Comparison of ENCODE assay signal across 13 mouse cellular contexts in the genomic region with DNA sequence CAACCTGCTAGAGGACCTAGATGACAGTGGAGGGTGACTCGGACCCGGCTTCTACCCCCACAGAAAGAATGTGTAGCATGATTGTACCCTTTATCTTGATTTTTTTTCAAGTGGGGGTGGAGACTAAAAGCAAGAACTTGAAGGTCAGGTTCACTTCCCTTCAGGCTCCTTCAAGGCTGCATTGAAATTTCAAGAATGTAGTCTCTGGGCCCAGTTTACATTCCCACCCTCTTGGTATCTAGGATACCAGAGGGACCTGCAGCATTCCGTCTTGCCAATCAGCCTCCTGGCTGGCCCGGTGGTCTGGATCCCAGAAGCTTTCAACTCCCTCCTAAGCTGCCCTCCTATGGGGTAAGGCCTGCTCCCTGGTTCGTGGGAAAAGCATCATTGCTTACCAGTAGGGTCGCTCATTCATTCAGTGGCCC. TPM values are rescaled to one million over a fixed set of nuclear protein-coding genes. Genes with fewer than 3 reads are reported as not detected.
DNase-seq lines count a peak whose midpoint lies in the region; ATAC-seq and TF ChIP-seq lines count a peak whose summit lies in the region.
"Had no signal": no experiment of that assay in that cellular context is flagged by ENCODE, and none has a peak within 500 bp of the region (broad histone marks: within the 10 kb centered on the region; RNA-seq: fewer than 3 reads in every experiment).

No protein-coding gene starts in this region.

- TF ChIP-seq POLR2A in testis, adult 2 months (IDR thresholded peaks at IDR 0.05; ENCODE audit: control insufficient read depth, low read depth, low read length), result no peak

- 21% methylated on average over 6 of the region's 6 CpGs for WGBS in heart, embryonic 13.5 days
- WGBS in heart, embryonic 11.5 days (ENCODE audit: insufficient replicate concordance), result 23% methylated on average over 6 of the region's 6 CpGs
- WGBS in limb, embryonic 13.5 days, result 52% methylated on average over 6 of the region's 6 CpGs

- ATAC-seq in heart, embryonic 13.5 days (ENCODE audit: extremely low read depth, insufficient number of reproducible peaks, low FRiP score, low TSS enrichment), result no peak
- no peak for ATAC-seq in heart, embryonic 11.5 days (replicated peaks; ENCODE audit: insufficient number of reproducible peaks, low FRiP score, low TSS enrichment)
- peak; percentile 32; the same call in 1 of the 2 replicates for ATAC-seq in limb, embryonic 13.5 days (ENCODE audit: low FRiP score, low read depth)
- ATAC-seq: intestine, embryonic 15.5 days; liver, embryonic 12.5 days had no signal

- intact Hi-C loops in left cerebral cortex, postnatal 4 days (cut with DNase I), result no loop called here

- TF ChIP-seq CTCF in testis, adult 2 months (IDR thresholded peaks at IDR 0.05; ENCODE audit: control insufficient read depth, insufficient read depth, insufficient replicate concordance, low read depth, low read length), result no peak

- H3K27ac ChIP-seq in heart, embryonic 13.5 days (replicated peaks), result 0 out of 2 replicates have a peak overlapping the region, but pooled peaks have one; percentile 6
- no peak overlapping the region for H3K27ac ChIP-seq in heart, embryonic 11.5 days (ENCODE audit: low read depth, low read length)
- peak overlapping the region; percentile 33; the same call in 1 of the 2 replicates for H3K27ac ChIP-seq in testis, adult 2 months (ENCODE audit: control insufficient read depth, insufficient read depth, low read depth, low read length)
- no peak overlapping the region for H3K27ac ChIP-seq in limb, embryonic 13.5 days
- H3K27ac ChIP-seq: intestine, embryonic 15.5 days; liver, embryonic 12.5 days had no signal

- DNase-seq in testis, postnatal 14 days (ENCODE audit: low spot score), result no peak
- no peak for DNase-seq in urinary bladder, adult 18-20 months (ENCODE audit: low spot score in 2 of 2)
- DNase-seq in left cerebral cortex, postnatal 4 days, result no peak
- DNase-seq in adrenal gland, postnatal 4 days (ENCODE audit: low spot score in 2 of 2), result no peak
- DNase-seq: B cell, adult 2 months; cerebellum, postnatal 14 days; gastrocnemius, postnatal 36 days had no signal

- no peaks in the 10 kb centered on the region for H3K9me3 ChIP-seq in heart, embryonic 13.5 days
- H3K9me3 ChIP-seq in heart, embryonic 11.5 days (replicated peaks; ENCODE audit: control insufficient read depth, low read length), result no peaks in the 10 kb centered on the region
- no peaks in the 10 kb centered on the region for H3K9me3 ChIP-seq in limb, embryonic 13.5 days
- H3K9me3 ChIP-seq: intestine, embryonic 15.5 days; liver, embryonic 12.5 days had no signal

- no peaks in the 10 kb centered on the region for H3K27me3 ChIP-seq in heart, embryonic 13.5 days (replicated peaks)
- H3K27me3 ChIP-seq in heart, embryonic 11.5 days (ENCODE audit: control insufficient read depth, insufficient read depth, low read length), result no peaks in the 10 kb centered on the region
- H3K27me3 ChIP-seq in testis, adult 2 months (ENCODE audit: control insufficient read depth, insufficient read depth, low read length), result no peaks in the 10 kb centered on the region
- no peaks in the 10 kb centered on the region for H3K27me3 ChIP-seq in limb, embryonic 13.5 days
- H3K27me3 ChIP-seq: intestine, embryonic 15.5 days; liver, embryonic 12.5 days had no signal

- peaks cover 36% of the 10 kb centered on the region for H3K4me1 ChIP-seq in heart, embryonic 13.5 days
- H3K4me1 ChIP-seq in heart, embryonic 11.5 days (ENCODE audit: control insufficient read depth, insufficient read depth, low read length), result peaks cover 12% of the 10 kb centered on the region
- H3K4me1 ChIP-seq in testis, adult 2 months (ENCODE audit: control insufficient read depth, insufficient read depth, low read length), result peaks cover 4% of the 10 kb centered on the region
- peaks cover 9% of the 10 kb centered on the region; the same call in 1 of the 2 replicates for H3K4me1 ChIP-seq in limb, embryonic 13.5 days

- H3K36me3 ChIP-seq in heart, embryonic 13.5 days, result no peaks in the 10 kb centered on the region
- H3K36me3 ChIP-seq in heart, embryonic 11.5 days (ENCODE audit: control insufficient read depth, insufficient read depth, low read length), result no peaks in the 10 kb centered on the region
- no peaks in the 10 kb centered on the region for H3K36me3 ChIP-seq in testis, adult 2 months (ENCODE audit: control insufficient read depth, insufficient read depth, low read length)
- H3K36me3 ChIP-seq in limb, embryonic 13.5 days, result no peaks in the 10 kb centered on the region
- H3K36me3 ChIP-seq: intestine, embryonic 15.5 days; liver, embryonic 12.5 days had no signal

- no peak overlapping the region for H3K4me3 ChIP-seq in heart, embryonic 13.5 days
- H3K4me3 ChIP-seq in heart, embryonic 11.5 days (ENCODE audit: low read depth, low read length), result no peak overlapping the region
- no peak overlapping the region for H3K4me3 ChIP-seq in testis, adult 2 months (ENCODE audit: control insufficient read depth, low read depth, low read length)
- no peak overlapping the region for H3K4me3 ChIP-seq in limb, embryonic 13.5 days
- H3K4me3 ChIP-seq: intestine, embryonic 15.5 days; liver, embryonic 12.5 days had no signal

- H3K9ac ChIP-seq in heart, embryonic 13.5 days, result no peak overlapping the region
- H3K9ac ChIP-seq in heart, embryonic 11.5 days (ENCODE audit: low read depth, low read length), result no peak overlapping the region
- H3K9ac ChIP-seq in limb, embryonic 13.5 days, result no peak overlapping the region
- H3K9ac ChIP-seq: intestine, embryonic 15.5 days; liver, embryonic 12.5 days had no signal

- no peak overlapping the region for H3K4me2 ChIP-seq in heart, embryonic 13.5 days
- H3K4me2 ChIP-seq in heart, embryonic 11.5 days, result no peak overlapping the region
- H3K4me2 ChIP-seq in limb, embryonic 13.5 days (replicated peaks), result no peak overlapping the region
- H3K4me2 ChIP-seq: intestine, embryonic 15.5 days; liver, embryonic 12.5 days had no signal

RNA-seq across cellular contexts. Expression of a gene that starts 31.9 kb away (rescaled TPM):
- polyA plus RNA-seq in heart, embryonic 13.5 days (2015; fragmentation: Nextera tagmentation; extraction: Ambion mirVana), result 1.0 and 1.1 TPM in 2 replicates
- polyA plus RNA-seq in heart, embryonic 11.5 days (2014; fragmentation: Nextera tagmentation; extraction: Ambion mirVana), result 2.5 and 2.9 TPM in 2 replicates
- 2.7 and 3.8 TPM in 2 replicates for polyA plus RNA-seq in testis, adult 2 months (2012; rRNA removed)
- 3.1 and 4.6 TPM in 2 replicates for polyA plus RNA-seq in limb, embryonic 13.5 days (2015; fragmentation: Nextera tagmentation; extraction: Ambion mirVana)
- total RNA-seq in left cerebral cortex, postnatal 4 days (2021), result 100 to 1,000 TPM; 106 to 129 TPM
- total RNA-seq in adrenal gland, postnatal 4 days (2021), result 10 to 100 TPM; 39.6 to 57.7 TPM

Comparison
In these comparisons a context has a peak if more than half of its experiments do, and no peak if none do; other contexts are left out.
1. H3K27ac ChIP-seq: peak in heart, embryonic 13.5 days (single experiment) and testis, adult 2 months (single experiment); none in heart, embryonic 11.5 days (single experiment) and limb, embryonic 13.5 days (single experiment).